Mouse (Mus musculus) megakaryocyte, embryonic 14.5 days (primary cell): Measurements from ENCODE around the gene Scamp4.

Experiments used
- FLI1 ChIP-seq: IDR thresholded peaks from 2 replicates; pipeline ENCODE4 v1.6.1; 2012; ENCODE audit warnings: low read length, inconsistent platforms, mixed read lengths
- GATA1 ChIP-seq: IDR thresholded peaks from 3 replicates; pipeline ENCODE4 v1.6.1; 2012; ENCODE audit warnings: mixed read lengths, low read length, inconsistent platforms, borderline replicate concordance

GRCm38 (mm10) chr10:80621940-80622660 lies 19.4 kb downstream of the Scamp4 start:
- TF ChIP-seq GATA1 = no peak
- TF ChIP-seq FLI1 = no peak
